Mouse (Mus musculus) kidney, adult 2 months (tissue): ENCODE data around the gene Ccdc110.

Experiments
- CTCF ChIP-seq: fragments of 200-500 bp; conservative IDR thresholded peaks from 2 replicates; pipeline ENCODE4 v1.5.1; 2011; ENCODE audit warnings: low read depth, mild to moderate bottlenecking, control low read depth, low read length, moderate library complexity, mixed read lengths; ENCODE audit not compliant: insufficient read depth, insufficient read length
- POLR2A ChIP-seq: fragments of 200-500 bp; IDR thresholded peaks from one replicate; pipeline ENCODE4 v1.6.1; 2011; ENCODE audit warnings: low read depth, low read length, control low read depth

DNA sequence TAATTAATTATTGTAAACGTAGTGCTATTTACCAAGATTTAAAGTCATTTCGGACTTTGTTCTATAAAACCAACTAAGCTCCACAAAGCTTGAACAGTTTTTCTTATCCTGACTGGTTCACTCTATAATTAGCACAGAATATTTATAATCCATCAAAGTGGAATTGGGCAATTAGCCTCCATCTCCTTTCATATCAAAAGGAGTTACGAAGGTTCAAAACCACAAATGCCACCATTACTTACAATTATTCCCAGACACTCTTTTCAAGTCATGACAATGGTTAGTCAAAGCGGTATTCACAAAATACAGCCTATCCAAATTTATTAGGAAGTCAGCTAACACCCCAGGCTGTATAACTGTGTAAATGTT, 28.2 kb upstream of the Ccdc110 start:
- TF ChIP-seq POLR2A, result no peak
- no peak for TF ChIP-seq CTCF
